Mouse (Mus musculus) lung, postnatal 25 days (tissue): ENCODE data around the gene Inhbe.
A peak's percentile ranks its signal among the peaks of the same experiment; 100 is the strongest.
"Not testable (repeated sequence)": the region's sequence is repeated elsewhere in the genome, so short reads cannot be mapped to it uniquely, and the experiment has no call there.

Experiments used
- DNase-seq: peaks from one replicate; pipeline ENCODE4 v3.0.0; 2022; ENCODE audit warnings: low spot score

Inhbe gene

GRCm38 (mm10) chr10:127322178-127322577, 32.0 kb downstream of the Inhbe start:
- DNase-seq = no peak

- DNase-seq = no peak
Measured at GRCm38 (mm10) chr10:127321621-127322020, 32.6 kb downstream of the Inhbe start, which contains the start of gene Arhgap9. Arhgap9 (plus strand) TSS chr10:127321964.

GRCm38 (mm10) chr10:127319969-127320368, 34.2 kb downstream of the Inhbe start:
- no peak for DNase-seq

GRCm38 (mm10) chr10:127318009-127318408, 36.2 kb downstream of the Inhbe start:
- DNase-seq = no peak

GRCm38 (mm10) chr10:127317277-127317676, 36.9 kb downstream of the Inhbe start:
- no peak for DNase-seq

- DNase-seq = not testable (repeated sequence)
Measured at GRCm38 (mm10) chr10:127314950-127315349, 39.3 kb downstream of the Inhbe start.

GRCm38 (mm10) chr10:127313516-127313915, 40.7 kb downstream of the Inhbe start:
- DNase-seq = not testable (repeated sequence)

GRCm38 (mm10) chr10:127312858-127313257, 41.4 kb downstream of the Inhbe start:
- DNase-seq = no peak

GRCm38 (mm10) chr10:127312356-127312676, 41.9 kb downstream of the Inhbe start:
- DNase-seq = peak; percentile 89

- peak; percentile 98 for DNase-seq
Measured at GRCm38 (mm10) chr10:127311476-127312355, 42.5 kb downstream of the Inhbe start, which contains the start of gene Mars. Mars (minus strand) TSS chr10:127311786.

- no peak for DNase-seq
Measured at GRCm38 (mm10) chr10:127310523-127311475, 43.4 kb downstream of the Inhbe start.

- not testable (repeated sequence) for DNase-seq
Measured at GRCm38 (mm10) chr10:127309167-127309566, 45.0 kb downstream of the Inhbe start.

GRCm38 (mm10) chr10:127303136-127303535, 51.1 kb downstream of the Inhbe start:
- DNase-seq = no peak

GRCm38 (mm10) chr10:127300361-127300760, 53.9 kb downstream of the Inhbe start:
- DNase-seq = no peak
